Mouse (Mus musculus) E14TG2a.4 (cell line): ENCODE measurements at regions not wholly inside any gene's neighbourhood (a gene's known extent, or its start where the extent isn't known, plus 50 kb on each side); places are given as distances from the start of the nearest gene placed in this dataset.

Experiments
- H3K27me3 ChIP-seq: 2 replicates; pipeline ENCODE4 v1.6.1; 2014; ENCODE audit warnings: low read length, control low read depth; ENCODE audit not compliant: insufficient read depth
- H3K36me3 ChIP-seq: 2 replicates; pipeline ENCODE4 v1.6.1; 2014; ENCODE audit warnings: low read length, control low read depth; ENCODE audit not compliant: insufficient read depth
- H3K4me1 ChIP-seq: replicated peaks from 2 replicates; pipeline ENCODE4 v1.6.1; 2014; ENCODE audit warnings: low read depth, low read length, control low read depth
- H3K4me3 ChIP-seq: replicated peaks from 2 replicates; pipeline ENCODE4 v1.5.1; 2014; ENCODE audit warnings: mild to moderate bottlenecking, low read length
- H3K9me3 ChIP-seq: 2 replicates; pipeline ENCODE4 v1.6.1; 2014; ENCODE audit warnings: low read length, control low read depth
- CTCF ChIP-seq: conservative IDR thresholded peaks from 2 replicates; pipeline ENCODE4 v1.5.1; 2014; ENCODE audit warnings: low read length
- NANOG ChIP-seq: IDR thresholded peaks from 2 replicates; pipeline ENCODE4 v1.6.1; 2014; ENCODE audit warnings: borderline replicate concordance, low read length, mixed read lengths
- POU5F1 ChIP-seq: IDR thresholded peaks from 2 replicates; pipeline ENCODE4 v1.6.1; 2014; ENCODE audit warnings: low read length, borderline replicate concordance

- no peak for TF ChIP-seq POU5F1
- no peak for TF ChIP-seq NANOG
- no peak for TF ChIP-seq CTCF
- no peaks in the 10 kb centered on the region for H3K27me3 ChIP-seq
- no peaks in the 10 kb centered on the region for H3K4me1 ChIP-seq
- no peaks in the 10 kb centered on the region for H3K36me3 ChIP-seq
- no peaks in the 10 kb centered on the region for H3K9me3 ChIP-seq
- H3K4me3 ChIP-seq = no peak overlapping the region
Measured at GRCm38 (mm10) chrX:19167121-19167853, 313.8 kb downstream of the Tex13c3 start.

- Histone ChIP-seq H3K9me3 (no peaks in the 10 kb centered on the region), H3K4me1 (no peaks in the 10 kb centered on the region), H3K4me3 (no peak overlapping the region), H3K36me3 (no peaks in the 10 kb centered on the region), H3K27me3 (no peaks in the 10 kb centered on the region)
- TF ChIP-seq NANOG = no peak
- TF ChIP-seq POU5F1 = no peak
- TF ChIP-seq CTCF = no peak
Measured at GRCm38 (mm10) chrX:19165891-19166644, 315.1 kb downstream of the Tex13c3 start.

DNA sequence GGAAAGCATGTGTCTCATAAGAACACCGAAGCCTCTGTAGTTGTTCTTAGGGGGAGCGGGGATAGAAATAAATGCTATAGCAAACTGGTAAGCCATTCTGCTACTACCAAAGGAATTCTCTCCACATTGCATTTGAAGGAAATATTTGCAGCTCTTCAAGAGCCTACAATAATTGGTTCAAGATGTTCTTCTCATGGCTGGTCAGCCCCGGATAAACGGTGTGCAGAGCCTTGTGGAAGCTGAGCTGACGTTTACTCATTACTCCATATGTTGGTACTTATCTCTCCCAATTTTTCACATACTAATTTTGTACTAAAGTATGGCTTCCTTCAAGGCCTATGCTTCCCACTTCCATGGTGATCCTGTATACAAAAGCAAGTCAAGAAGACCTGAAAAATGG is 317.0 kb downstream of the Tex13c3 start:
- Histone ChIP-seq H3K4me3 (no peak overlapping the region), H3K36me3 (no peaks in the 10 kb centered on the region), H3K27me3 (no peaks in the 10 kb centered on the region), H3K9me3 (no peaks in the 10 kb centered on the region), H3K4me1 (no peaks in the 10 kb centered on the region)
- no peak for TF ChIP-seq NANOG
- TF ChIP-seq POU5F1 = no peak
- TF ChIP-seq CTCF = no peak

- TF ChIP-seq CTCF = no peak
- TF ChIP-seq NANOG = no peak
- no peak for TF ChIP-seq POU5F1
- H3K27me3 ChIP-seq = no peaks in the 10 kb centered on the region
- no peak overlapping the region for H3K4me3 ChIP-seq
- H3K4me1 ChIP-seq = no peaks in the 10 kb centered on the region
- H3K36me3 ChIP-seq = no peaks in the 10 kb centered on the region
- H3K9me3 ChIP-seq = no peaks in the 10 kb centered on the region
Measured at GRCm38 (mm10) chrX:19162958-19163357, 318.2 kb downstream of the Tex13c3 start.

DNA sequence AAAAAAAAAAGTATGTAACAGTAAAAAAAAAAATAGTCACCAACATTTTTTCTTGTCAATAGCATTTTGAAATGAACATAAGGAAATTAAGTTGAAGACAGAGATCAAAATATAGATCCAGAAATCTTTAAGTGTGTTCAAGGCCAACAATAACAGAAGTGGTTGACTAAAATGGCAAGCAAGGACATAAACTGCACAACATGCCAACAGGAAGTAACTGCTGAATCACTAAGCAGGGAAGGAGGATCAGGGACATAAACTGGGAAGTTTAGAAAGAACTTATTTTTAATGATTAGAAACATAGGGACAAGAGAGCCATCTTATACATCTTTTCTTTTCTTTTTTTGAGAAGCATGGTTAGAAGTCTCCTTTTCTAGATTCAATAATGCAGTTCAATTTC is 318.8 kb downstream of the Tex13c3 start:
- no peak for TF ChIP-seq POU5F1
- no peak for TF ChIP-seq CTCF
- TF ChIP-seq NANOG = no peak
- H3K4me1 ChIP-seq = no peaks in the 10 kb centered on the region
- H3K9me3 ChIP-seq = no peaks in the 10 kb centered on the region

DNA sequence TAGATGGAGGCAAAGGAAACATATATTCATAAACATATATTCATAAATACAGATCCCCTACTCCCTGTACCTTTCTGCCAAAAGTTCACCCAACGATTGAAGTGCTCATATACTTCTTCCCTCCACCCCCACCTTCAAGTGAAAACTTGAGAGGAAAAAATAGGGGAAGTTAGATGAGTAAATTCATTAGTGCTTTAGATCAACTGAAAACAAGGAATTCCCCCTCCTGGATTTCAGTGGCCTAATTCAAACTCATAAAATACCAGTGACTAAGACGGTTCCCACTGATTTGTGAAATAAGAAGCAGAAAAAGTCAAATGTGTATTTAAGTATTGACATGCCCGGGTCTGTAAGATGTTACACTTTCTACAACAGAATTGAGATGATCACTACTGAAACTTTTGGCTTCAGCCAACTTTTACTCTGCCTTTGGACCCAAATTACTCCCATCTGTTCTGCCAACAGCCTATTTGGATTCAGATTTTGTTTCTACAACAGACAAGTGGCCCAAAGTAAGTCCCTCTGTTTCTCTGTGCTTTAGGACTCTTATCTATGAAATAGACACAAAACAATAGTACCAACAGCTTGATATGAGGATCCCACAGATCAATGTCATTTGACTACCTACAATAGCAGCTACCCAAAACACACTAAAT is 320.7 kb downstream of the Tex13c3 start:
- TF ChIP-seq POU5F1 (no peak), NANOG (no peak), CTCF (no peak)
- no peaks in the 10 kb centered on the region for H3K4me1 ChIP-seq

More for the DNA sequence above, 318.8 kb downstream of the Tex13c3 start:
- Histone ChIP-seq H3K27me3 (no peaks in the 10 kb centered on the region), H3K4me3 (no peak overlapping the region), H3K36me3 (no peaks in the 10 kb centered on the region)

DNA sequence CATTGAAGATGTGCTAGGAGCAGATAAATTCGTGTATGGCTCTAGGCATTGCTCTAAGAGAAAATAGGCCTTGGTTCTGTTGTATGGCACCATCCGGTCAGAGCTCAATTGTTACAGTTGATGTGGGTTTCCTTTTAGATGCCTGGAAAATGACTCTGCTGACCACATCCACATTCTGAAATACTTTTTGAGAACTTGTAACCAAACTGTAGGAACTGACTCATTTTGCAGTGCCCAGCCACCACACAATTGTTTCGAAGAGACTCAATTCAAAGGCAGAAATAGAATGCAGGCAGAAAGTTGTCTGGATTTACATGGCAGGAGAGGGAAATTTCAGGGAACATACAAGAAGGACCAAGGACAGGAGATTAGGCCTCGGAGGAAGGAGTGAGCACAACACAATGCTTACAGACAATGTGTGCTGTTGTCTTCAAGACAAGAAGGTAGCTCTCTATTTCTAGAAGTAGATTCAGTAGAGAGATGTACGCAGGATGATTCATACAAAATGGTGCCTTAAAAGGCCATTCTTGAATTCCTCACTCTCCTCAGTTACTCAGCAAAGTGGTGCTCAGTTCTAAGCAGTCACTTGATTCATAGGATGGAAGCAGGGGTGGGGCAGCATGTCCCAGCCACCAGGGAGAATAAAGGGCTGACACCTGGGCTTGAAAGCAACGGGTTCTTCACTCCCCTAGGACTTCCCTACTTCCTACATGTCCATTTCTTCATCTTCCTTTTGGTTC is 323.5 kb downstream of the Tex13c3 start:
- Histone ChIP-seq H3K4me1 (no peaks in the 10 kb centered on the region), H3K36me3 (no peaks in the 10 kb centered on the region), H3K9me3 (no peaks in the 10 kb centered on the region), H3K4me3 (no peak overlapping the region), H3K27me3 (no peaks in the 10 kb centered on the region)
- TF ChIP-seq POU5F1 (no peak), NANOG (no peak)

More for the DNA sequence above, 320.7 kb downstream of the Tex13c3 start:
- no peaks in the 10 kb centered on the region for H3K9me3 ChIP-seq
- no peaks in the 10 kb centered on the region for H3K27me3 ChIP-seq
- no peak overlapping the region for H3K4me3 ChIP-seq
- no peaks in the 10 kb centered on the region for H3K36me3 ChIP-seq

DNA sequence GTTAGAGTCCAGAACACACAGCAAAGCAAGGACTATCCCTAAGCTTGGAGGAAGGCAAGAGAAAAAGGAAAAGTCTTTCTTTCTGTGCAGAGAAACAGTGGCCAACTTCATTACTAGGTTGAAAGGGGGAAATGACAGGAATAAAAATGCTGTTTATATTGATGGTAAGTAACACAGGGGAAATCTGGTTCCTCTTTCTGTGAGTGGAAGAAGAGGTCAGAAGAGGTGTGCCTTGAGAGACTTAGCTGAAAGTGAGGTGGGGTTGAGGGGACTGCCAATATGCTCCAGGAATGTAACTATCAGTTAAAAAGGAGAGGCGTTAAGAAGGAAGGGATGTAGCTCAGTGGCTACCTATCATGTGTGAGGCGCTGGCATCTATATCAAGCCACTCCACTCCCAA is 327.5 kb downstream of the Tex13c3 start:
- no peaks in the 10 kb centered on the region for H3K4me1 ChIP-seq
- H3K27me3 ChIP-seq = no peaks in the 10 kb centered on the region
- no peak for TF ChIP-seq POU5F1
- no peak for TF ChIP-seq NANOG
- no peak for TF ChIP-seq CTCF
- H3K9me3 ChIP-seq = no peaks in the 10 kb centered on the region
- no peaks in the 10 kb centered on the region for H3K36me3 ChIP-seq
- no peak overlapping the region for H3K4me3 ChIP-seq
